Mouse (Mus musculus): ENCODE data around the gene Gtf2f1. TPM values are rescaled to one million over a fixed set of nuclear protein-coding genes. Genes with fewer than 3 reads are reported as not detected.
A peak's percentile ranks its signal among the peaks of the same experiment; 100 is the strongest.

Gtf2f1 gene
- polyA plus RNA-seq, 1 experiment = 25.1 TPM

- Histone ChIP-seq H3K4me1 (ENCODE audit: control insufficient read depth, insufficient read depth, low read length) (no peaks in the 10 kb centered on the region), H3K27ac (ENCODE audit: insufficient read depth, low read depth, low read length) (no peak overlapping the region), H3K4me3 (ENCODE audit: insufficient read depth, low read depth, low read length) (no peak overlapping the region), H3K27me3 (replicated peaks; ENCODE audit: control insufficient read depth, insufficient read depth, low read length) (no peaks in the 10 kb centered on the region), H3K36me3 (ENCODE audit: control insufficient read depth, insufficient read depth, low read length) (no peaks in the 10 kb centered on the region)
- no peak for DNase-seq
- TF ChIP-seq CTCF (conservative IDR thresholded peaks at IDR 0.05; ENCODE audit: insufficient read depth, insufficient read length, low read depth, low read length) = no peak
- TF ChIP-seq POLR2A (IDR thresholded peaks at IDR 0.05; ENCODE audit: low read depth, low read length) = no peak
- WGBS = 68% methylated on average over 3 of the region's 3 CpGs
These were observed 25.4 kb downstream of the Gtf2f1 start for GRCm38 (mm10) chr17:56985656-56986055.

- H3K4me3 ChIP-seq (ENCODE audit: insufficient read depth, low read depth, low read length) = no peak overlapping the region
- H3K27me3 ChIP-seq (replicated peaks; ENCODE audit: control insufficient read depth, insufficient read depth, low read length) = no peaks in the 10 kb centered on the region
- no peaks in the 10 kb centered on the region for H3K4me1 ChIP-seq (ENCODE audit: control insufficient read depth, insufficient read depth, low read length)
- TF ChIP-seq POLR2A (IDR thresholded peaks at IDR 0.05; ENCODE audit: low read depth, low read length) (no peak), CTCF (conservative IDR thresholded peaks at IDR 0.05; ENCODE audit: insufficient read depth, insufficient read length, low read depth, low read length) (no peak)
- WGBS = 73% methylated on average over 9 of the region's 9 CpGs
- DNase-seq = peak; percentile 23
- H3K36me3 ChIP-seq (ENCODE audit: control insufficient read depth, insufficient read depth, low read length) = no peaks in the 10 kb centered on the region
- H3K27ac ChIP-seq (ENCODE audit: insufficient read depth, low read depth, low read length) = no peak overlapping the region
These were observed 26.2 kb downstream of the Gtf2f1 start for GRCm38 (mm10) chr17:56984886-56985285.

GRCm38 (mm10) chr17:56982013-56982412 lies 29.1 kb downstream of the Gtf2f1 start, which contains the start of gene Acer1:
Acer1 (minus strand) TSS chr17:56982126.
- Histone ChIP-seq H3K36me3 (ENCODE audit: control insufficient read depth, insufficient read depth, low read length) (no peaks in the 10 kb centered on the region), H3K27me3 (replicated peaks; ENCODE audit: control insufficient read depth, insufficient read depth, low read length) (no peaks in the 10 kb centered on the region), H3K4me3 (ENCODE audit: insufficient read depth, low read depth, low read length) (no peak within 1 kb of the TSS), H3K4me1 (ENCODE audit: control insufficient read depth, insufficient read depth, low read length) (no peaks in the 10 kb centered on the region), H3K27ac (ENCODE audit: insufficient read depth, low read depth, low read length) (no peak within 1 kb of the TSS)
- 91% methylated on average over 5 of the region's 5 CpGs for WGBS
- no peak for TF ChIP-seq POLR2A (IDR thresholded peaks at IDR 0.05; ENCODE audit: low read depth, low read length)
- no peak for TF ChIP-seq CTCF (conservative IDR thresholded peaks at IDR 0.05; ENCODE audit: insufficient read depth, insufficient read length, low read depth, low read length)
- DNase-seq = no peak

GRCm38 (mm10) chr17:56981049-56981448 lies 30.0 kb downstream of the Gtf2f1 start:
- no peak for TF ChIP-seq CTCF (conservative IDR thresholded peaks at IDR 0.05; ENCODE audit: insufficient read depth, insufficient read length, low read depth, low read length)
- TF ChIP-seq POLR2A (IDR thresholded peaks at IDR 0.05; ENCODE audit: low read depth, low read length) = no peak
- no peaks in the 10 kb centered on the region for H3K36me3 ChIP-seq (ENCODE audit: control insufficient read depth, insufficient read depth, low read length)
- H3K4me3 ChIP-seq (ENCODE audit: insufficient read depth, low read depth, low read length) = no peak overlapping the region
- no peaks in the 10 kb centered on the region for H3K27me3 ChIP-seq (replicated peaks; ENCODE audit: control insufficient read depth, insufficient read depth, low read length)
- 51% methylated on average over 7 of the region's 7 CpGs for WGBS
- H3K4me1 ChIP-seq (ENCODE audit: control insufficient read depth, insufficient read depth, low read length) = no peaks in the 10 kb centered on the region
- H3K27ac ChIP-seq (ENCODE audit: insufficient read depth, low read depth, low read length) = no peak overlapping the region
- no peak for DNase-seq

- WGBS = 30% methylated on average over 7 of the region's 8 CpGs
- H3K36me3 ChIP-seq (ENCODE audit: control insufficient read depth, insufficient read depth, low read length) = no peaks in the 10 kb centered on the region
- no peak overlapping the region for H3K27ac ChIP-seq (ENCODE audit: insufficient read depth, low read depth, low read length)
- H3K4me1 ChIP-seq (ENCODE audit: control insufficient read depth, insufficient read depth, low read length) = no peaks in the 10 kb centered on the region
- no peak for TF ChIP-seq POLR2A (IDR thresholded peaks at IDR 0.05; ENCODE audit: low read depth, low read length)
- no peak for TF ChIP-seq CTCF (conservative IDR thresholded peaks at IDR 0.05; ENCODE audit: insufficient read depth, insufficient read length, low read depth, low read length)
- H3K27me3 ChIP-seq (replicated peaks; ENCODE audit: control insufficient read depth, insufficient read depth, low read length) = no peaks in the 10 kb centered on the region
- no peak for DNase-seq
- no peak overlapping the region for H3K4me3 ChIP-seq (ENCODE audit: insufficient read depth, low read depth, low read length)
These were observed 31.6 kb downstream of the Gtf2f1 start for GRCm38 (mm10) chr17:56979524-56979923.

GRCm38 (mm10) chr17:56976531-56977390 lies 34.3 kb downstream of the Gtf2f1 start:
- Histone ChIP-seq H3K36me3 (ENCODE audit: control insufficient read depth, insufficient read depth, low read length) (no peaks in the 10 kb centered on the region), H3K4me1 (ENCODE audit: control insufficient read depth, insufficient read depth, low read length) (no peaks in the 10 kb centered on the region), H3K4me3 (ENCODE audit: insufficient read depth, low read depth, low read length) (no peak overlapping the region), H3K27me3 (replicated peaks; ENCODE audit: control insufficient read depth, insufficient read depth, low read length) (no peaks in the 10 kb centered on the region), H3K27ac (ENCODE audit: insufficient read depth, low read depth, low read length) (no peak overlapping the region)
- TF ChIP-seq CTCF (conservative IDR thresholded peaks at IDR 0.05; ENCODE audit: insufficient read depth, insufficient read length, low read depth, low read length) (no peak), POLR2A (IDR thresholded peaks at IDR 0.05; ENCODE audit: low read depth, low read length) (no peak)
- DNase-seq = no peak
- WGBS = 70% methylated on average over 8 of the region's 8 CpGs

GRCm38 (mm10) chr17:56975391-56975790 lies 35.7 kb downstream of the Gtf2f1 start:
- no peak for DNase-seq
- no peak for TF ChIP-seq POLR2A (IDR thresholded peaks at IDR 0.05; ENCODE audit: low read depth, low read length)
- TF ChIP-seq CTCF (conservative IDR thresholded peaks at IDR 0.05; ENCODE audit: insufficient read depth, insufficient read length, low read depth, low read length) = no peak
- 80% methylated on average over 3 of the region's 3 CpGs for WGBS
- Histone ChIP-seq H3K36me3 (ENCODE audit: control insufficient read depth, insufficient read depth, low read length) (no peaks in the 10 kb centered on the region), H3K4me3 (ENCODE audit: insufficient read depth, low read depth, low read length) (no peak overlapping the region), H3K27me3 (replicated peaks; ENCODE audit: control insufficient read depth, insufficient read depth, low read length) (no peaks in the 10 kb centered on the region), H3K4me1 (ENCODE audit: control insufficient read depth, insufficient read depth, low read length) (no peaks in the 10 kb centered on the region), H3K27ac (ENCODE audit: insufficient read depth, low read depth, low read length) (no peak overlapping the region)

Data from kidney, adult 2 months (tissue).